Mouse (Mus musculus): ENCODE measurements around the gene Rundc3b. TPM values are rescaled to one million over a fixed set of nuclear protein-coding genes. Genes with fewer than 3 reads are reported as not detected.

The Rundc3b gene
- total RNA-seq (2021) = 1 to 10 TPM; 1.1 to 1.7 TPM

- intact Hi-C loops (cut with DNase I) = no loop called here
- peak; percentile 81 to 86 for DNase-seq
These were observed at the start of gene Rundc3b for GRCm38 (mm10) chr5:8622596-8623231. TSS of gene Rundc3b (minus strand) at chr5:8622952.

GRCm38 (mm10) chr5:8669606-8670005, 46.9 kb upstream of the Rundc3b start:
- intact Hi-C loops (cut with DNase I) = no loop called here
- DNase-seq = no peak

- DNase-seq = no peak
- intact Hi-C loops (cut with DNase I) = no loop called here
These were observed 45.2 kb upstream of the Rundc3b start for GRCm38 (mm10) chr5:8667758-8668474.

GRCm38 (mm10) chr5:8664678-8665077, 41.9 kb upstream of the Rundc3b start:
- intact Hi-C loops (cut with DNase I) = no loop called here
- DNase-seq = no peak

GRCm38 (mm10) chr5:8660738-8661151, 38.0 kb upstream of the Rundc3b start:
- intact Hi-C loops (cut with DNase I) = no loop called here
- DNase-seq = no peak

- intact Hi-C loops (cut with DNase I) = no loop called here
- peak; percentile 29 to 30 for DNase-seq
These were observed 37.4 kb upstream of the Rundc3b start, which contains the start of gene Abcb1a for GRCm38 (mm10) chr5:8659911-8660737. TSS of gene Abcb1a (plus strand) at chr5:8660077.

GRCm38 (mm10) chr5:8652085-8652484, 29.3 kb upstream of the Rundc3b start:
- no peak for DNase-seq
- intact Hi-C loops (cut with DNase I) = no loop called here

- intact Hi-C loops (cut with DNase I) = no loop called here
- no peak for DNase-seq
These were observed 26.0 kb upstream of the Rundc3b start for GRCm38 (mm10) chr5:8648774-8649173.

- no peak for DNase-seq
- intact Hi-C loops (cut with DNase I) = no loop called here
These were observed 25.5 kb upstream of the Rundc3b start for GRCm38 (mm10) chr5:8648300-8648699.

- no peak for DNase-seq
- intact Hi-C loops (cut with DNase I) = no loop called here
These were observed 11.8 kb upstream of the Rundc3b start for GRCm38 (mm10) chr5:8634489-8634975.

GRCm38 (mm10) chr5:8632901-8633300, 10.1 kb upstream of the Rundc3b start:
- intact Hi-C loops (cut with DNase I) = no loop called here
- no peak for DNase-seq

- peak; percentile 28 to 39 for DNase-seq
- intact Hi-C loops (cut with DNase I) = no loop called here
These were observed 619 bp downstream of the Rundc3b start for GRCm38 (mm10) chr5:8622071-8622595.

GRCm38 (mm10) chr5:8571118-8571517, 51.6 kb downstream of the Rundc3b start:
- intact Hi-C loops (cut with DNase I) = no loop called here
- peak; percentile 20 to 34 for DNase-seq

GRCm38 (mm10) chr5:8566867-8567266, 55.9 kb downstream of the Rundc3b start:
- DNase-seq = peak in 1 of 2 experiments; percentile 4
- intact Hi-C loops (cut with DNase I) = no loop called here

GRCm38 (mm10) chr5:8544512-8544911, 78.2 kb downstream of the Rundc3b start:
- DNase-seq = no peak
- intact Hi-C loops (cut with DNase I) = no loop called here

- DNase-seq = no peak
- intact Hi-C loops (cut with DNase I) = no loop called here
These were observed 80.0 kb downstream of the Rundc3b start for GRCm38 (mm10) chr5:8542631-8543207.

GRCm38 (mm10) chr5:8541120-8542117, 81.3 kb downstream of the Rundc3b start:
- intact Hi-C loops (cut with DNase I) = no loop called here
- DNase-seq = no peak

- intact Hi-C loops (cut with DNase I) = no loop called here
- DNase-seq = no peak
These were observed 103.7 kb downstream of the Rundc3b start for GRCm38 (mm10) chr5:8519006-8519405.

- intact Hi-C loops (cut with DNase I) = loop anchor here (2.0 kb wide), 1 partner anchor 351 kb away; no protein-coding TSS in a partner anchor
- no peak for DNase-seq
These were observed 131.0 kb downstream of the Rundc3b start for GRCm38 (mm10) chr5:8491778-8492177.
